Mouse (Mus musculus) hindbrain, embryonic 11.5 days (tissue): Measurements from ENCODE around the gene Il11ra2. TPM values are rescaled to one million over a fixed set of nuclear protein-coding genes. Genes with fewer than 3 reads are reported as not detected.
"Not testable (repeated sequence)": the region's sequence is repeated elsewhere in the genome, so short reads cannot be mapped to it uniquely, and the experiment has no call there.

Source experiments
- ATAC-seq: fragments of 200-750 bp; cut with Nextera tagmentation; 2 replicates; pipeline ENCODE4 v1.8.0; 2017; ENCODE audit warnings: mild to moderate bottlenecking, moderate TSS enrichment, moderate library complexity; ENCODE audit not compliant: low FRiP score
- DNase-seq: peaks from one replicate; pipeline ENCODE4 v3.0.0-alpha.2; 2015; ENCODE audit warnings: low spot score
- H3K27ac ChIP-seq: fragments of 300-500 bp; sonication (generic); 2 replicates; pipeline ENCODE4 v1.5.1; 2014; ENCODE audit warnings: mild to moderate bottlenecking, low read depth, low read length
- H3K27me3 ChIP-seq: fragments of 300-500 bp; sonication (generic); 2 replicates; pipeline ENCODE4 v1.6.1; 2014; ENCODE audit warnings: mild to moderate bottlenecking, low read length, moderate library complexity, mixed read lengths; ENCODE audit not compliant: control insufficient read depth, insufficient read depth
- H3K36me3 ChIP-seq: fragments of 300-500 bp; sonication (generic); 2 replicates; pipeline ENCODE4 v1.6.1; 2014; ENCODE audit warnings: mild to moderate bottlenecking, low read length, moderate library complexity, mixed read lengths; ENCODE audit not compliant: control insufficient read depth, insufficient read depth
- H3K4me1 ChIP-seq: fragments of 300-500 bp; sonication (generic); replicated peaks from 2 replicates; pipeline ENCODE4 v1.6.1; 2014; ENCODE audit warnings: low read length, mixed read lengths; ENCODE audit not compliant: control insufficient read depth, insufficient read depth
- H3K4me2 ChIP-seq: fragments of 300-500 bp; sonication (generic); replicated peaks from 2 replicates; pipeline ENCODE4 v1.6.1; 2014; ENCODE audit warnings: mild to moderate bottlenecking, low read depth, low read length
- H3K4me3 ChIP-seq: fragments of 300-500 bp; sonication (generic); 2 replicates; pipeline ENCODE4 v1.5.1; 2014; ENCODE audit warnings: low read depth, low read length
- H3K9ac ChIP-seq: fragments of 300-500 bp; sonication (generic); 2 replicates; pipeline ENCODE4 v1.6.1; 2014; ENCODE audit warnings: low read depth, low read length
- H3K9me3 ChIP-seq: fragments of 300-500 bp; sonication (generic); 2 replicates; pipeline ENCODE4 v1.6.1; 2016; ENCODE audit warnings: low read length; ENCODE audit not compliant: control insufficient read depth
- WGBS: fragments of 180-500 bp; shearing (Covaris S2); extraction: QIAGEN DNeasy Blood & Tissue Kit; methylation state at CpG from one replicate; pipeline ENCODE4 v1.1.7; 2014; 5-methylcytosine and 5-hydroxymethylcytosine counted together
- polyA plus RNA-seq: library from polyadenylated mRNA; unstranded; fragments of >200 nt; fragmentation: Nextera tagmentation; extraction: Ambion mirVana; gene quantifications from 2 replicates; pipeline ENCODE4 v1.2.1, GENCODE M21; 2014

The Il11ra2 gene
- not detected in 2 replicates for polyA plus RNA-seq

GRCm38 (mm10) chr4:42661793-42662192, at the start of gene Il11ra2:
TSS of gene Il11ra2 (minus strand) at chr4:42661893.
- H3K4me1 ChIP-seq, H3K36me3 ChIP-seq, ATAC-seq, H3K27ac ChIP-seq, H3K9me3 ChIP-seq, H3K4me2 ChIP-seq, H3K27me3 ChIP-seq, H3K9ac ChIP-seq, H3K4me3 ChIP-seq, DNase-seq: not testable (repeated sequence)
- WGBS: no CpG with 5 or more reads among the region's 3 CpGs

GRCm38 (mm10) chr4:42682183-42682524, 20.5 kb upstream of the Il11ra2 start:
- H3K4me2 ChIP-seq, H3K4me3 ChIP-seq, H3K9me3 ChIP-seq, H3K27me3 ChIP-seq, DNase-seq, H3K9ac ChIP-seq, H3K27ac ChIP-seq, H3K36me3 ChIP-seq, H3K4me1 ChIP-seq: not testable (repeated sequence)
- ATAC-seq: peak; percentile 75
- WGBS: no CpG with 5 or more reads among the region's 18 CpGs

- DNase-seq, H3K36me3 ChIP-seq, H3K27ac ChIP-seq, H3K27me3 ChIP-seq, H3K4me3 ChIP-seq, H3K9ac ChIP-seq, H3K9me3 ChIP-seq, H3K4me2 ChIP-seq, H3K4me1 ChIP-seq: not testable (repeated sequence)
- WGBS: no CpG with 5 or more reads among the region's 66 CpGs
- ATAC-seq: peak; percentile 65
Measured at GRCm38 (mm10) chr4:42681473-42682182, 19.9 kb upstream of the Il11ra2 start.

GRCm38 (mm10) chr4:42680374-42681356, 19.0 kb upstream of the Il11ra2 start:
- WGBS: no CpG with 5 or more reads among the region's 32 CpGs
- H3K9ac ChIP-seq, H3K4me3 ChIP-seq, DNase-seq, H3K27ac ChIP-seq, H3K4me2 ChIP-seq, H3K36me3 ChIP-seq, H3K9me3 ChIP-seq, H3K4me1 ChIP-seq, H3K27me3 ChIP-seq: not testable (repeated sequence)
- peak; percentile 64 for ATAC-seq

GRCm38 (mm10) chr4:42679365-42679764, 17.7 kb upstream of the Il11ra2 start:
- not testable (repeated sequence) for H3K4me3 ChIP-seq, DNase-seq, H3K4me2 ChIP-seq, H3K9ac ChIP-seq, H3K27me3 ChIP-seq, H3K27ac ChIP-seq, H3K9me3 ChIP-seq, H3K36me3 ChIP-seq, H3K4me1 ChIP-seq
- WGBS: no CpG with 5 or more reads among the region's 7 CpGs
- peak; percentile 23; the same call in 1 of the 2 replicates for ATAC-seq

GRCm38 (mm10) chr4:42675415-42675814, 13.7 kb upstream of the Il11ra2 start:
- not testable (repeated sequence) for ATAC-seq, H3K27ac ChIP-seq, H3K4me2 ChIP-seq, H3K36me3 ChIP-seq, DNase-seq, H3K4me3 ChIP-seq, H3K27me3 ChIP-seq, H3K4me1 ChIP-seq, H3K9me3 ChIP-seq, H3K9ac ChIP-seq
- WGBS: no CpG with 5 or more reads among the region's 4 CpGs

GRCm38 (mm10) chr4:42654951-42655350, 6.7 kb downstream of the Il11ra2 start, which contains the start of gene Ccl27b:
TSS of gene Ccl27b (plus strand) at chr4:42655251.
- not testable (repeated sequence) for ATAC-seq, H3K9ac ChIP-seq, H3K27me3 ChIP-seq, H3K9me3 ChIP-seq, H3K36me3 ChIP-seq, H3K27ac ChIP-seq, H3K4me2 ChIP-seq, DNase-seq, H3K4me1 ChIP-seq, H3K4me3 ChIP-seq
- no CpG with 5 or more reads among the region's 9 CpGs for WGBS

GRCm38 (mm10) chr4:42629419-42629818, 32.3 kb downstream of the Il11ra2 start, which contains the start of gene Gm2564:
TSS of gene Gm2564 (plus strand) at chr4:42629719.
- not testable (repeated sequence) for H3K4me2 ChIP-seq, H3K4me1 ChIP-seq, H3K4me3 ChIP-seq, H3K27me3 ChIP-seq, DNase-seq, H3K9me3 ChIP-seq, H3K36me3 ChIP-seq, H3K27ac ChIP-seq, H3K9ac ChIP-seq, ATAC-seq
- WGBS: no CpG with 5 or more reads among the region's 8 CpGs
